Mouse (Mus musculus) embryonic facial prominence, embryonic 13.5 days (tissue): ENCODE data around the gene Urgcp. TPM values are rescaled to one million over a fixed set of nuclear protein-coding genes. Genes with fewer than 3 reads are reported as not detected.

Experiments
- ATAC-seq: fragments of 200-750 bp; cut with Nextera tagmentation; 2 replicates; pipeline ENCODE4 v1.8.0; 2017; ENCODE audit warnings: low read depth; ENCODE audit not compliant: insufficient number of reproducible peaks, insufficient read depth, low FRiP score, low TSS enrichment
- H3K27ac ChIP-seq: fragments of 300-500 bp; sonication (generic); 2 replicates; pipeline ENCODE4 v1.5.1; 2015; ENCODE audit warnings: moderate library complexity, mild to moderate bottlenecking, inconsistent platforms
- H3K27me3 ChIP-seq: fragments of 300-500 bp; sonication (generic); 2 replicates; pipeline ENCODE4 v1.6.1; 2015; ENCODE audit warnings: mild to moderate bottlenecking, inconsistent platforms
- H3K36me3 ChIP-seq: fragments of 300-500 bp; sonication (generic); 2 replicates; pipeline ENCODE4 v1.6.1; 2015; ENCODE audit warnings: mild to moderate bottlenecking, inconsistent platforms
- H3K4me1 ChIP-seq: fragments of 300-500 bp; sonication (generic); 2 replicates; pipeline ENCODE4 v1.6.1; 2015; ENCODE audit warnings: inconsistent platforms
- H3K4me2 ChIP-seq: fragments of 300-500 bp; sonication (generic); 2 replicates; pipeline ENCODE4 v1.6.1; 2015; ENCODE audit warnings: moderate library complexity, mild to moderate bottlenecking, inconsistent platforms
- H3K4me3 ChIP-seq: fragments of 300-500 bp; sonication (generic); 2 replicates; pipeline ENCODE4 v1.5.1; 2015; ENCODE audit warnings: mild to moderate bottlenecking, inconsistent platforms
- H3K9ac ChIP-seq: fragments of 300-500 bp; sonication (generic); 2 replicates; pipeline ENCODE4 v1.6.1; 2015; ENCODE audit warnings: mild to moderate bottlenecking, inconsistent platforms
- H3K9me3 ChIP-seq: fragments of 300-500 bp; sonication (generic); 2 replicates; pipeline ENCODE4 v1.6.1; 2016; ENCODE audit warnings: inconsistent platforms
- WGBS: fragments of 180-500 bp; shearing (Covaris S2); methylation state at CpG from one replicate; pipeline ENCODE4 v1.1.7; 2015; ENCODE audit warnings: mixed read lengths; 5-methylcytosine and 5-hydroxymethylcytosine counted together
- polyA plus RNA-seq: library from polyadenylated mRNA; unstranded; fragments of >200 nt; fragmentation: Nextera tagmentation; extraction: Ambion mirVana; gene quantifications from 2 replicates; pipeline ENCODE4 v1.2.1, GENCODE M21; 2015

Gene Urgcp
- polyA plus RNA-seq, 1 experiment from 2014 or later: 28.6 TPM

- WGBS: 89% methylated on average over 4 of the region's 4 CpGs
- Histone ChIP-seq H3K4me2 (no peak overlapping the region), H3K4me1 (peaks cover 10% of the 10 kb centered on the region; the same call in 1 of the 2 replicates), H3K27me3 (no peaks in the 10 kb centered on the region), H3K27ac (no peak overlapping the region), H3K36me3 (no peaks in the 10 kb centered on the region), H3K9ac (no peak overlapping the region), H3K9me3 (no peaks in the 10 kb centered on the region), H3K4me3 (no peak overlapping the region)
- ATAC-seq: no peak
These were observed 27.9 kb downstream of the Urgcp start for GRCm38 (mm10) chr11:5734323-5734722.

GRCm38 (mm10) chr11:5732401-5732800 is 29.8 kb downstream of the Urgcp start:
- no peaks in the 10 kb centered on the region for H3K27me3 ChIP-seq
- H3K4me1 ChIP-seq: peaks cover 5% of the 10 kb centered on the region; the same call in 1 of the 2 replicates
- 72% methylated on average over 5 of the region's 5 CpGs for WGBS
- no peak overlapping the region for H3K4me2 ChIP-seq
- H3K4me3 ChIP-seq: no peak overlapping the region
- no peaks in the 10 kb centered on the region for H3K36me3 ChIP-seq
- no peaks in the 10 kb centered on the region for H3K9me3 ChIP-seq
- no peak for ATAC-seq
- H3K27ac ChIP-seq: no peak overlapping the region; the same call in 1 of the 2 replicates
- no peak overlapping the region for H3K9ac ChIP-seq

GRCm38 (mm10) chr11:5729582-5729981 is 32.6 kb downstream of the Urgcp start:
- no peak for ATAC-seq
- WGBS: 83% methylated on average over 9 of the region's 9 CpGs
- peaks cover 5% of the 10 kb centered on the region; the same call in 1 of the 2 replicates for H3K4me1 ChIP-seq

GRCm38 (mm10) chr11:5718611-5719354 is 43.4 kb downstream of the Urgcp start:
- peaks cover 72% of the 10 kb centered on the region for H3K36me3 ChIP-seq
- H3K27me3 ChIP-seq: no peaks in the 10 kb centered on the region
- no peak overlapping the region for H3K9ac ChIP-seq
- no peaks in the 10 kb centered on the region for H3K9me3 ChIP-seq
- H3K27ac ChIP-seq: no peak overlapping the region
- H3K4me2 ChIP-seq: no peak overlapping the region
- H3K4me3 ChIP-seq: no peak overlapping the region
- WGBS: 92% methylated on average over 12 of the region's 12 CpGs
- no peaks in the 10 kb centered on the region for H3K4me1 ChIP-seq
- no peak for ATAC-seq

More at GRCm38 (mm10) chr11:5729582-5729981, 32.6 kb downstream of the Urgcp start:
- no peaks in the 10 kb centered on the region for H3K9me3 ChIP-seq
- H3K4me3 ChIP-seq: no peak overlapping the region
- no peak overlapping the region for H3K4me2 ChIP-seq
- no peaks in the 10 kb centered on the region for H3K27me3 ChIP-seq
- peaks cover 5% of the 10 kb centered on the region for H3K36me3 ChIP-seq
- H3K9ac ChIP-seq: 0 out of 2 replicates have a peak overlapping the region, but pooled peaks have one; percentile 2
- no peak overlapping the region for H3K27ac ChIP-seq

- 95% methylated on average over 34 of the region's 34 CpGs for WGBS
- Histone ChIP-seq H3K36me3 (peaks cover 74% of the 10 kb centered on the region), H3K27me3 (no peaks in the 10 kb centered on the region), H3K27ac (no peak overlapping the region), H3K4me1 (no peaks in the 10 kb centered on the region), H3K4me3 (no peak overlapping the region), H3K4me2 (no peak overlapping the region), H3K9ac (no peak overlapping the region), H3K9me3 (no peaks in the 10 kb centered on the region)
- ATAC-seq: no peak
These were observed 45.1 kb downstream of the Urgcp start for GRCm38 (mm10) chr11:5716938-5717705.

- Histone ChIP-seq H3K27me3 (no peaks in the 10 kb centered on the region), H3K4me2 (no peak overlapping the region), H3K9me3 (no peaks in the 10 kb centered on the region), H3K36me3 (peaks cover 71% of the 10 kb centered on the region), H3K4me1 (no peaks in the 10 kb centered on the region), H3K27ac (no peak overlapping the region), H3K4me3 (no peak overlapping the region), H3K9ac (no peak overlapping the region)
- 89% methylated on average over 11 of the region's 11 CpGs for WGBS
- no peak for ATAC-seq
These were observed 45.9 kb downstream of the Urgcp start for GRCm38 (mm10) chr11:5716246-5716645.

- Histone ChIP-seq H3K27ac (no peak within 1 kb of the TSS), H3K4me2 (no peak within 1 kb of the TSS), H3K36me3 (peaks cover 65% of the 10 kb centered on the region), H3K27me3 (no peaks in the 10 kb centered on the region), H3K4me1 (no peaks in the 10 kb centered on the region), H3K9me3 (no peaks in the 10 kb centered on the region), H3K9ac (no peak within 1 kb of the TSS), H3K4me3 (no peak within 1 kb of the TSS)
- ATAC-seq: no peak
- 88% methylated on average over 14 of the region's 14 CpGs for WGBS
These were observed 46.5 kb downstream of the Urgcp start, which contains the start of gene Mrps24 for GRCm38 (mm10) chr11:5715630-5716105. Mrps24 (minus strand) TSS chr11:5715680.

- H3K27me3 ChIP-seq: no peaks in the 10 kb centered on the region
- H3K27ac ChIP-seq: no peak overlapping the region
- no peak overlapping the region for H3K4me2 ChIP-seq
- H3K4me3 ChIP-seq: no peak overlapping the region
- H3K36me3 ChIP-seq: peaks cover 65% of the 10 kb centered on the region
- WGBS: 86% methylated on average over 9 of the region's 9 CpGs
- no peak for ATAC-seq
- H3K4me1 ChIP-seq: no peaks in the 10 kb centered on the region
- H3K9me3 ChIP-seq: no peaks in the 10 kb centered on the region
- H3K9ac ChIP-seq: no peak overlapping the region
These were observed 47.0 kb downstream of the Urgcp start for GRCm38 (mm10) chr11:5715179-5715578.

GRCm38 (mm10) chr11:5707530-5708353 is 54.4 kb downstream of the Urgcp start:
- 20% methylated on average over 48 of the region's 50 CpGs for WGBS
- Histone ChIP-seq H3K4me3 (peak overlapping the region; percentile 78), H3K4me1 (peaks cover 13% of the 10 kb centered on the region), H3K27ac (peak overlapping the region; percentile 57), H3K9ac (peak overlapping the region; percentile 89), H3K36me3 (peaks cover 30% of the 10 kb centered on the region), H3K27me3 (no peaks in the 10 kb centered on the region), H3K9me3 (no peaks in the 10 kb centered on the region), H3K4me2 (peak overlapping the region; percentile 76)
- peak; percentile 93 for ATAC-seq

GRCm38 (mm10) chr11:5706874-5707529 is 55.2 kb downstream of the Urgcp start:
- H3K27me3 ChIP-seq: no peaks in the 10 kb centered on the region
- peaks cover 25% of the 10 kb centered on the region for H3K36me3 ChIP-seq
- H3K4me1 ChIP-seq: peaks cover 13% of the 10 kb centered on the region
- ATAC-seq: peak; percentile 68
- peak overlapping the region; percentile 57 for H3K27ac ChIP-seq
- no peaks in the 10 kb centered on the region for H3K9me3 ChIP-seq
- H3K9ac ChIP-seq: peak overlapping the region; percentile 89
- peak overlapping the region; percentile 78 for H3K4me3 ChIP-seq
- under 1% methylated on average over 43 of the region's 43 CpGs for WGBS
- peak overlapping the region; percentile 76 for H3K4me2 ChIP-seq
